Comparison of ENCODE assay signal across 21 mouse cellular contexts in the genomic region with DNA sequence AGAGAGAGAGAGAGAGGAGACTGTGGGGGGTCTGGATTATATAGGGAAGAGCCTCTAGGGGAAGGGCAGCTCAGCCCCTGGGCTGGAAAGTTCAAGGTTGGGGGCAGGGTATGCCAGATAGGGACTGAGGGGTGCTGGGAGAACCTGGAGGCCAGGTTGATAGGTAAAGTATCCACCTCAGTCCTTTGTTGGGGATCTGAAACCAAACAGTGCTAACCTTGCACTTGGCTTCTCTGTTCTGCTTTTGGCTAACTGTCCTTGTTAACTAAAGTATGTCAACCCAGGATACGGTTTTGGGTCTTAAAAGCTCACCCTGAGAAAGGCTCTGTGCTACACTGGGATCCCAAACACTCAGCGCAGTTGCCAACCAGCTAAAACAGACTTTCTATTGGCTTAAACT. TPM values are rescaled to one million over a fixed set of nuclear protein-coding genes. Genes with fewer than 3 reads are reported as not detected.
DNase-seq lines count a peak whose midpoint lies in the region; ATAC-seq and TF ChIP-seq lines count a peak whose summit lies in the region.
"Had no signal": no experiment of that assay in that cellular context is flagged by ENCODE, and none has a peak within 500 bp of the region (broad histone marks: within the 10 kb centered on the region; RNA-seq: fewer than 3 reads in every experiment).

No protein-coding gene starts in this region.

- peak; percentile 65; the same call in 1 of the 2 replicates for TF ChIP-seq EP300 in CH12.LX (IDR thresholded peaks at IDR 0.05; ENCODE audit: low read length)

- ATAC-seq in intestine, embryonic 14.5 days (replicated peaks; ENCODE audit: low FRiP score, low TSS enrichment, low read depth): no peak
- no peak for ATAC-seq in intestine, embryonic 15.5 days
- 0 out of 2 replicates have a peak, but pooled peaks have one; percentile 6 for ATAC-seq in neutrophil, adult 5-6 weeks (ENCODE audit: extremely low read depth, insufficient number of reproducible peaks, low FRiP score, poor library complexity, severe bottlenecking)
- no peak for ATAC-seq in cerebellum, adult (ENCODE audit: insufficient number of reproducible peaks, low FRiP score, low TSS enrichment)
- ATAC-seq in kidney, embryonic 16.5 days (ENCODE audit: low FRiP score, low TSS enrichment): no peak
- ATAC-seq: CD4-positive, CD25-positive, alpha-beta regulatory T cell, adult 4 months; forebrain, embryonic 13.5 days; forebrain, embryonic 15.5 days; forebrain, postnatal 0 days had no signal

- H3K4me3 ChIP-seq in intestine, embryonic 14.5 days (ENCODE audit: low read depth, low read length): no peak overlapping the region
- H3K4me3 ChIP-seq in intestine, embryonic 15.5 days (replicated peaks): no peak overlapping the region
- no peak overlapping the region for H3K4me3 ChIP-seq in CH12.LX (replicated peaks in 1 of 3; ENCODE audit: low read depth in 2 of 3, low read length in 2 of 3, poor library complexity in 1 of 3)
- no peak overlapping the region for H3K4me3 ChIP-seq in kidney, embryonic 16.5 days (ENCODE audit: low read length)
- H3K4me3 ChIP-seq: embryonic facial prominence, embryonic 10.5 days; embryonic facial prominence, embryonic 12.5 days; forebrain, embryonic 13.5 days; forebrain, embryonic 15.5 days had no signal

- dilution Hi-C loops in CH12.LX (cut with MboI; ENCODE audit: extremely low pct_ligation_motif_present, extremely low pct_unique_long_range_greater_than_20kb, low sequenced_read_pairs): no loop called here

- H3K27ac ChIP-seq in intestine, embryonic 14.5 days (ENCODE audit: low read depth): no peak overlapping the region
- no peak overlapping the region for H3K27ac ChIP-seq in intestine, embryonic 15.5 days
- no peak overlapping the region for H3K27ac ChIP-seq in CH12.LX (ENCODE audit: insufficient read depth, low read depth)
- no peak overlapping the region for H3K27ac ChIP-seq in kidney, embryonic 16.5 days (ENCODE audit: low read length)
- H3K27ac ChIP-seq: embryonic facial prominence, embryonic 10.5 days; embryonic facial prominence, embryonic 12.5 days; forebrain, embryonic 13.5 days; forebrain, embryonic 15.5 days had no signal

- no peaks in the 10 kb centered on the region for H3K9me3 ChIP-seq in intestine, embryonic 14.5 days (ENCODE audit: control insufficient read depth, low read length)
- no peaks in the 10 kb centered on the region for H3K9me3 ChIP-seq in intestine, embryonic 15.5 days
- H3K9me3 ChIP-seq in CH12.LX (replicated peaks; ENCODE audit: low read length): peaks cover 4% of the 10 kb centered on the region
- H3K9me3 ChIP-seq in kidney, embryonic 16.5 days (ENCODE audit: low read length): no peaks in the 10 kb centered on the region
- H3K9me3 ChIP-seq: embryonic facial prominence, embryonic 10.5 days; embryonic facial prominence, embryonic 12.5 days; forebrain, embryonic 13.5 days; forebrain, embryonic 15.5 days had no signal

- H3K4me2 ChIP-seq in intestine, embryonic 14.5 days (ENCODE audit: low read length): no peak overlapping the region
- H3K4me2 ChIP-seq in intestine, embryonic 15.5 days (replicated peaks): no peak overlapping the region
- peak overlapping the region; percentile 25; the same call in 1 of the 2 replicates for H3K4me2 ChIP-seq in CH12.LX (ENCODE audit: insufficient read depth, low read depth, poor library complexity, severe bottlenecking)
- no peak overlapping the region for H3K4me2 ChIP-seq in kidney, embryonic 16.5 days (replicated peaks; ENCODE audit: low read depth, low read length)
- H3K4me2 ChIP-seq: embryonic facial prominence, embryonic 12.5 days; forebrain, embryonic 13.5 days; forebrain, embryonic 15.5 days had no signal

- no peak for TF ChIP-seq RAD21 in CH12.LX (IDR thresholded peaks at IDR 0.05; ENCODE audit: low read depth, low read length)

- H3K9ac ChIP-seq in intestine, embryonic 14.5 days (ENCODE audit: low read length): no peak overlapping the region
- no peak overlapping the region for H3K9ac ChIP-seq in intestine, embryonic 15.5 days
- no peak overlapping the region for H3K9ac ChIP-seq in CH12.LX (ENCODE audit: insufficient read depth, low read depth)
- H3K9ac ChIP-seq in kidney, embryonic 16.5 days (replicated peaks; ENCODE audit: low read length): no peak overlapping the region
- H3K9ac ChIP-seq: embryonic facial prominence, embryonic 12.5 days; forebrain, embryonic 13.5 days; forebrain, embryonic 15.5 days; forebrain, postnatal 0 days had no signal

- no peaks in the 10 kb centered on the region for H3K4me1 ChIP-seq in intestine, embryonic 14.5 days (replicated peaks; ENCODE audit: control insufficient read depth, insufficient read depth, low read length)
- no peaks in the 10 kb centered on the region for H3K4me1 ChIP-seq in intestine, embryonic 15.5 days (replicated peaks)
- H3K4me1 ChIP-seq in CH12.LX (ENCODE audit: control insufficient read depth in 1 of 2, insufficient read depth in 2 of 2): peaks cover 3 to 12% of the 10 kb centered on the region in 2 experiments; a peak in 3 of 4 replicates
- no peaks in the 10 kb centered on the region for H3K4me1 ChIP-seq in kidney, embryonic 16.5 days (ENCODE audit: insufficient read depth, low read length)
- H3K4me1 ChIP-seq: embryonic facial prominence, embryonic 10.5 days; embryonic facial prominence, embryonic 12.5 days; forebrain, embryonic 13.5 days; forebrain, embryonic 15.5 days had no signal

- no peak for TF ChIP-seq CTCF in CH12.LX (conservative IDR thresholded peaks at IDR 0.05 in 1 of 2, IDR thresholded peaks at IDR 0.05 in 1 of 2; ENCODE audit: low read depth in 2 of 2, low read length in 2 of 2)

- H3K36me3 ChIP-seq in intestine, embryonic 14.5 days (ENCODE audit: control insufficient read depth, insufficient read depth, low read length): no peaks in the 10 kb centered on the region
- no peaks in the 10 kb centered on the region for H3K36me3 ChIP-seq in intestine, embryonic 15.5 days
- H3K36me3 ChIP-seq in CH12.LX (replicated peaks in 1 of 2; ENCODE audit: control insufficient read depth in 1 of 2, insufficient read depth in 1 of 2, low read length in 1 of 2): no peaks in the 10 kb centered on the region
- H3K36me3 ChIP-seq in kidney, embryonic 16.5 days (ENCODE audit: insufficient read depth, low read length): no peaks in the 10 kb centered on the region
- H3K36me3 ChIP-seq: embryonic facial prominence, embryonic 10.5 days; embryonic facial prominence, embryonic 12.5 days; forebrain, embryonic 15.5 days had no signal

- H3K27me3 ChIP-seq in intestine, embryonic 14.5 days (replicated peaks; ENCODE audit: control insufficient read depth, insufficient read depth, low read length): no peaks in the 10 kb centered on the region
- no peaks in the 10 kb centered on the region for H3K27me3 ChIP-seq in intestine, embryonic 15.5 days (replicated peaks)
- H3K27me3 ChIP-seq in CH12.LX (replicated peaks): no peaks in the 10 kb centered on the region
- no peaks in the 10 kb centered on the region for H3K27me3 ChIP-seq in kidney, embryonic 16.5 days (ENCODE audit: insufficient read depth, low read length)
- H3K27me3 ChIP-seq: embryonic facial prominence, embryonic 12.5 days; forebrain, embryonic 15.5 days had no signal

- in situ Hi-C loops in CH12.LX (cut with MboI; ENCODE audit: low pct_ligation_motif_present, low pct_unique_long_range_greater_than_20kb, low sequenced_read_pairs): no loop called here

- WGBS in intestine, embryonic 14.5 days: 60% methylated on average over 2 of the region's 2 CpGs
- WGBS in intestine, embryonic 15.5 days: 58% methylated on average over 2 of the region's 2 CpGs
- WGBS in kidney, embryonic 16.5 days: 59% methylated on average over 2 of the region's 2 CpGs

- no peaks in the 10 kb centered on the region for H3K79me2 ChIP-seq in CH12.LX (replicated peaks; ENCODE audit: control insufficient read depth, extremely low read depth, insufficient read depth, poor library complexity, severe bottlenecking)

- peak; percentile 41 for DNase-seq in intestine, embryonic 14.5 days (ENCODE audit: low spot score)
- no peak for DNase-seq in CH12.LX (ENCODE audit: extremely low read depth)
- no peak for DNase-seq in lung, adult 18-20 months
- DNase-seq: adrenal gland, adult 2 months; adrenal gland, postnatal 10 days; adrenal gland, postnatal 25 days; cerebellum, adult 11-12 months; cerebellum, adult 2 months; cerebellum, adult 9-10 months; cerebellum, postnatal 10 days; cerebellum, postnatal 25 days; forebrain, postnatal 0 days had no signal

- no peak for TF ChIP-seq POLR2A in CH12.LX (IDR thresholded peaks at IDR 0.05; ENCODE audit: low read depth, low read length)

TF ChIP-seq in CH12.LX, 34 proteins besides CTCF, POLR2A, EP300 and RAD21:
- TF ChIP-seq ZKSCAN1 (IDR thresholded peaks at IDR 0.05; ENCODE audit: borderline replicate concordance, low read depth, low read length): no peak
- peak; percentile 17; the same call in 1 of the 2 replicates for TF ChIP-seq MAFK (IDR thresholded peaks at IDR 0.05; ENCODE audit: insufficient replicate concordance, low read length)
- peak; percentile 60 for TF ChIP-seq IRF4 (IDR thresholded peaks at IDR 0.05; ENCODE audit: low read depth, low read length)

RNA-seq across cellular contexts. Expression of gene Cavin1, which starts 19.0 kb away (rescaled TPM):
- 99.3 and 102 TPM in 2 replicates for polyA plus RNA-seq in intestine, embryonic 14.5 days (2014; fragmentation: Nextera tagmentation; extraction: Ambion mirVana)
- 223 and 237 TPM in 2 replicates for polyA plus RNA-seq in intestine, embryonic 15.5 days (2015; fragmentation: Nextera tagmentation; extraction: Ambion mirVana)
- 0.08 and 0.21 TPM in 2 replicates for total RNA-seq in CH12.LX (2012; rRNA removed)
- total RNA-seq in CH12.LX (2014; rRNA removed): 0.05 TPM in 2 replicates
- 0.13 and 0.25 TPM in 2 replicates for polyA plus RNA-seq in CH12.LX (2012; ENCODE audit: insufficient read length, low read depth)
- total RNA-seq in neutrophil, adult 5-6 weeks (2017): 0.74 and 0.93 TPM in 2 replicates
- 140 and 161 TPM in 2 replicates for polyA plus RNA-seq in kidney, embryonic 16.5 days (2015; fragmentation: Nextera tagmentation; extraction: Ambion mirVana)

RNA-seq across cellular contexts. Expression of gene Atp6v0a1, which starts 19.6 kb away (rescaled TPM):
- polyA plus RNA-seq in intestine, embryonic 14.5 days (2014; fragmentation: Nextera tagmentation; extraction: Ambion mirVana): 30.6 and 32.5 TPM in 2 replicates
- 35.4 and 36.2 TPM in 2 replicates for polyA plus RNA-seq in intestine, embryonic 15.5 days (2015; fragmentation: Nextera tagmentation; extraction: Ambion mirVana)
- 31.3 and 36.1 TPM in 2 replicates for total RNA-seq in CH12.LX (2012; rRNA removed)
- 14.1 and 15.1 TPM in 2 replicates for total RNA-seq in CH12.LX (2014; rRNA removed)
- polyA plus RNA-seq in CH12.LX (2012; ENCODE audit: insufficient read length, low read depth): 54.5 and 63.4 TPM in 2 replicates
- total RNA-seq in neutrophil, adult 5-6 weeks (2017): 87.7 and 108 TPM in 2 replicates
- 42.2 and 45.3 TPM in 2 replicates for polyA plus RNA-seq in kidney, embryonic 16.5 days (2015; fragmentation: Nextera tagmentation; extraction: Ambion mirVana)

RNA-seq across cellular contexts. Expression of gene Stat3, which starts 50.3 kb away (rescaled TPM):
- 36.6 and 42.9 TPM in 2 replicates for polyA plus RNA-seq in intestine, embryonic 14.5 days (2014; fragmentation: Nextera tagmentation; extraction: Ambion mirVana)
- 45.8 and 48.9 TPM in 2 replicates for polyA plus RNA-seq in intestine, embryonic 15.5 days (2015; fragmentation: Nextera tagmentation; extraction: Ambion mirVana)
- 51.1 and 52.1 TPM in 2 replicates for total RNA-seq in CH12.LX (2012; rRNA removed)
- 35.9 TPM in 2 replicates for total RNA-seq in CH12.LX (2014; rRNA removed)
- 66.7 and 69.2 TPM in 2 replicates for polyA plus RNA-seq in CH12.LX (2012; ENCODE audit: insufficient read length, low read depth)
- 383 and 443 TPM in 2 replicates for total RNA-seq in neutrophil, adult 5-6 weeks (2017)
- polyA plus RNA-seq in kidney, embryonic 16.5 days (2015; fragmentation: Nextera tagmentation; extraction: Ambion mirVana): 47.9 and 54.4 TPM in 2 replicates

Comparison
In these comparisons a context has a peak if more than half of its experiments do, and no peak if none do; other contexts are left out.
1. RNA of gene Cavin1, which starts 19.0 kb away (polyA plus RNA-seq): 223 to 237 TPM in intestine, embryonic 15.5 days, 140 to 161 TPM in kidney, embryonic 16.5 days and 99.3 to 102 TPM in intestine, embryonic 14.5 days; 0.13 to 0.25 TPM in CH12.LX; every median in the first group is over 10 times any median in the second.